Mouse (Mus musculus) brain, embryonic 14.5 days (tissue): ENCODE results near the gene Pibf1. TPM values are rescaled to one million over a fixed set of nuclear protein-coding genes. Genes with fewer than 3 reads are reported as not detected.

Experiments used
- DNase-seq: peaks from one replicate; pipeline ENCODE4 v3.0.0-alpha.2; 2011; ENCODE audit warnings: low read depth
- CTCF ChIP-seq: fragments of 200-500 bp; IDR thresholded peaks from 2 replicates; pipeline ENCODE4 v1.5.1; 2012; ENCODE audit warnings: inconsistent platforms, mild to moderate bottlenecking, moderate library complexity, borderline replicate concordance; ENCODE audit not compliant: insufficient read depth, insufficient read length; ENCODE audit errors: extremely low read depth
- POLR2A ChIP-seq: fragments of 200-500 bp; IDR thresholded peaks from 2 replicates; pipeline ENCODE4 v1.6.1; 2012; ENCODE audit warnings: mild to moderate bottlenecking, inconsistent platforms, borderline replicate concordance; ENCODE audit not compliant: poor library complexity, insufficient read depth, insufficient read length, severe bottlenecking; ENCODE audit errors: extremely low read depth
- polyA plus RNA-seq: library from polyadenylated mRNA; depleted of rRNA; stranded (reverse); fragments of >200 nt; gene quantifications from 2 replicates; pipeline ENCODE4 v1.2.3, GENCODE M21; 2012; rRNA removed

Pibf1 gene
- polyA plus RNA-seq, result 8.5 and 10.1 TPM in 2 replicates

GRCm38 (mm10) chr14:99099267-99099966, at the start of gene Pibf1, which contains the start of gene Dis3:
Gene Pibf1, plus strand, starts transcription at chr14:99099424.
Gene Dis3, minus strand, starts transcription at chr14:99099770.
- peak; percentile 99 for DNase-seq
- TF ChIP-seq CTCF, result no peak
- peak; percentile 50; the same call in 1 of the 2 replicates for TF ChIP-seq POLR2A

GRCm38 (mm10) chr14:99058959-99059586, 40.2 kb upstream of the Pibf1 start:
- TF ChIP-seq POLR2A, result no peak
- no peak for TF ChIP-seq CTCF
- DNase-seq, result peak; percentile 53

GRCm38 (mm10) chr14:99060616-99061015, 38.6 kb upstream of the Pibf1 start:
- DNase-seq, result peak; percentile 68
- no peak for TF ChIP-seq POLR2A
- TF ChIP-seq CTCF, result no peak

GRCm38 (mm10) chr14:99063091-99063490, 36.1 kb upstream of the Pibf1 start:
- TF ChIP-seq CTCF, result no peak

GRCm38 (mm10) chr14:99071146-99071545, 28.1 kb upstream of the Pibf1 start:
- TF ChIP-seq POLR2A, result no peak
- no peak for TF ChIP-seq CTCF

More at GRCm38 (mm10) chr14:99063091-99063490, 36.1 kb upstream of the Pibf1 start:
- no peak for DNase-seq

GRCm38 (mm10) chr14:99088947-99089346, 10.3 kb upstream of the Pibf1 start:
- no peak for DNase-seq
- TF ChIP-seq POLR2A (no peak), CTCF (no peak)

More at GRCm38 (mm10) chr14:99071146-99071545, 28.1 kb upstream of the Pibf1 start:
- no peak for DNase-seq

- no peak for DNase-seq
- TF ChIP-seq POLR2A, result no peak
- no peak for TF ChIP-seq CTCF
Measured at GRCm38 (mm10) chr14:99099967-99100587, 853 bp downstream of the Pibf1 start.

GRCm38 (mm10) chr14:99103050-99103449, 3.8 kb downstream of the Pibf1 start:
- TF ChIP-seq POLR2A (no peak), CTCF (no peak)
- no peak for DNase-seq

GRCm38 (mm10) chr14:99104542-99105123, 5.4 kb downstream of the Pibf1 start:
- TF ChIP-seq CTCF, result no peak
- no peak for TF ChIP-seq POLR2A
- no peak for DNase-seq

- no peak for TF ChIP-seq CTCF
- no peak for TF ChIP-seq POLR2A
- no peak for DNase-seq
Measured at GRCm38 (mm10) chr14:99106671-99107070, 7.4 kb downstream of the Pibf1 start.

- no peak for DNase-seq
- TF ChIP-seq CTCF (no peak), POLR2A (no peak)
Measured at GRCm38 (mm10) chr14:99107631-99108187, 8.5 kb downstream of the Pibf1 start.
